Mouse (Mus musculus) forebrain, embryonic 11.5 days (tissue): ENCODE results near the gene 6430571L13Rik. TPM values are rescaled to one million over a fixed set of nuclear protein-coding genes. Genes with fewer than 3 reads are reported as not detected.

Source experiments
- ATAC-seq: fragments of 200-750 bp; cut with Nextera tagmentation; replicated peaks from 2 replicates; pipeline ENCODE4 v1.8.0; 2017; ENCODE audit warnings: moderate TSS enrichment; ENCODE audit not compliant: low FRiP score
- DNase-seq: peaks from one replicate; pipeline ENCODE4 v3.0.0-alpha.2; 2017; ENCODE audit warnings: low spot score
- H3K27ac ChIP-seq: fragments of 300-500 bp; sonication (generic); 2 replicates; pipeline ENCODE4 v1.5.1; 2014; ENCODE audit warnings: low read depth, low read length
- H3K27me3 ChIP-seq: fragments of 300-500 bp; sonication (generic); 2 replicates; pipeline ENCODE4 v1.6.1; 2014; ENCODE audit warnings: mild to moderate bottlenecking, low read length, mixed read lengths; ENCODE audit not compliant: control insufficient read depth, insufficient read depth
- H3K36me3 ChIP-seq: fragments of 300-500 bp; sonication (generic); 2 replicates; pipeline ENCODE4 v1.6.1; 2014; ENCODE audit warnings: mild to moderate bottlenecking, low read length, moderate library complexity, mixed read lengths; ENCODE audit not compliant: control insufficient read depth, insufficient read depth
- H3K4me1 ChIP-seq: fragments of 300-500 bp; sonication (generic); replicated peaks from 2 replicates; pipeline ENCODE4 v1.6.1; 2014; ENCODE audit warnings: low read length, mixed read lengths; ENCODE audit not compliant: control insufficient read depth, insufficient read depth
- H3K4me2 ChIP-seq: fragments of 300-500 bp; sonication (generic); 2 replicates; pipeline ENCODE4 v1.6.1; 2014; ENCODE audit warnings: low read depth, mild to moderate bottlenecking, low read length, moderate library complexity, mixed read lengths; ENCODE audit not compliant: severe bottlenecking
- H3K4me3 ChIP-seq: fragments of 300-500 bp; sonication (generic); 2 replicates; pipeline ENCODE4 v1.5.1; 2014; ENCODE audit warnings: low read depth, low read length
- H3K9ac ChIP-seq: fragments of 300-500 bp; sonication (generic); 2 replicates; pipeline ENCODE4 v1.6.1; 2014; ENCODE audit warnings: low read length
- H3K9me3 ChIP-seq: fragments of 300-500 bp; sonication (generic); 2 replicates; pipeline ENCODE4 v1.6.1; 2016; ENCODE audit warnings: low read length, mixed read lengths; ENCODE audit not compliant: control insufficient read depth
- WGBS: fragments of 180-500 bp; shearing (Covaris S2); extraction: QIAGEN DNeasy Blood & Tissue Kit; methylation state at CpG from one replicate; pipeline ENCODE4 v1.1.7; 2014; 5-methylcytosine and 5-hydroxymethylcytosine counted together
- polyA plus RNA-seq: library from polyadenylated mRNA; unstranded; fragments of >200 nt; fragmentation: Nextera tagmentation; extraction: Ambion mirVana; gene quantifications from 2 replicates; pipeline ENCODE4 v1.2.1, GENCODE M21; 2014

6430571L13Rik gene
- polyA plus RNA-seq, 1 experiment from 2014 or later, result 1.3 TPM

DNA sequence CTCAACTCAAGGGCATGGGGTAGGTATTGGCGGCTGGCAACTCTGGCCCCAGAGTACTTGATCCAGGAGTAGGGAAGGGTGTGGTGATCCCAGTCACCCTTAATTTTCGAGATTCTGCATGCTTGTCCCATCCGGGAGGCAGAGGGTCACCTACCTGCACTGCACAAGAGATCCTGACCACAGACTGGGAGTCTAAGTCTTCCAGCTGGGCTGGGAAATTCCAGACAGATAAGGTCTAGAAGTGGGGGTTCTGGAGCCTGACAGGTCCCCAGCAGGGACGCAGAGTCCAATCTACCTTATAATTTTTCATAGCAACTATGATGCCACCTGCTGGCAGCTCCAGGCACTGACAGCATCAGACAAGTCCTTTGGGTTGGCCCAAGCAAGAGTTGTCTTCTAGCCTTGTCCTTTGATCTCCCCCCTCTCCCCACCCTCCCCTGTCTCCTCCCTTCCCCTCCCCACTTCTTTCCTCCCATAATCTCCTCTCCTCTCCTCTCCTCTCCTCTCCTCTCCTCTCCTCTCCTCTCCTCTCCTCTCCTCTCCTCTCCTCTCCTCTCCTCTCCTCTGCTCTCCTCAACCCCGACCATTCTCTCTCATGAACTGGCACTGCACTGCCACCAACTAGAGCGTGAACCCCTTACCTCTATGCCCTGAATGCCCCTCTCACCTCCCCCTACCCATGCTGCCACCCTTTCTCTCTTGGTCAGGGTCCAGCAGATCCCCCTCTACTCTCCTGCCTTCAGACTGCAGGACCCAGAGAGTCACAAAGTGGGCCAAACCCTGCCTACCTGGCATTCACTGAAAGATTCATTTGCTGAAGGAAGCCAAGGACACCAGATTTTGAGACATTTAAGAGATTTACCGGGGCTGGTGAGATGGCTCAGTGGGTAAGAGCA, 15.7 kb downstream of the 6430571L13Rik start:
- Histone ChIP-seq H3K4me1 (peaks cover 4% of the 10 kb centered on the region; the same call in 1 of the 2 replicates), H3K4me3 (no peak overlapping the region), H3K36me3 (no peaks in the 10 kb centered on the region), H3K9me3 (no peaks in the 10 kb centered on the region), H3K27ac (no peak overlapping the region), H3K27me3 (no peaks in the 10 kb centered on the region), H3K9ac (no peak overlapping the region), H3K4me2 (no peak overlapping the region)
- DNase-seq (peak; percentile 76), ATAC-seq (peak; percentile 39; the same call in 1 of the 2 replicates)
- 48% methylated on average over 7 of the region's 7 CpGs for WGBS

DNA sequence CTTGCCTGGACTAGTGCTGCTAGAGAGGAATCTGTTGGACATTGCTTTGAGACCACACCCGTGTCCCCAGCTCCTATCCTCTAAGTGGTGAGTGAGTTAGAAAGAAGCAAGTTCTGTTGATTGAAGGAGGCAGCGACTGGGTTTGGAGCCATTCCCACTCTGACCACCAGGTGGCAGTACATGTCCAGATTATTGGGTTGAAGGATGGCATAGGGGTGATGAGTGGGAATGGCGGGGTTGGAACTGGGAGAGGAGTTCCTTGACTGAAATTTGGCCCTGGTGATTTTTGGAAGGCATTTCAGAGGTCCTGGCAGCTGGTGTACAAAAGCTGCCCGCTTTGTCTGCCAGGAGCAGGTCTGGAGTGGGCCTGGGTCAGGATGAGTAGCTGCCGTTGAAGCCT, 17.2 kb downstream of the 6430571L13Rik start:
- H3K9ac ChIP-seq, result no peak overlapping the region
- peaks cover 5% of the 10 kb centered on the region; the same call in 1 of the 2 replicates for H3K4me1 ChIP-seq
- no peaks in the 10 kb centered on the region for H3K27me3 ChIP-seq
- DNase-seq, result peak; percentile 91
- WGBS, result 20% methylated on average over 5 of the region's 5 CpGs
- H3K27ac ChIP-seq, result no peak overlapping the region
- no peak overlapping the region for H3K4me3 ChIP-seq
- no peaks in the 10 kb centered on the region for H3K36me3 ChIP-seq
- no peak overlapping the region for H3K4me2 ChIP-seq
- H3K9me3 ChIP-seq, result no peaks in the 10 kb centered on the region
- ATAC-seq, result peak; percentile 55

DNA sequence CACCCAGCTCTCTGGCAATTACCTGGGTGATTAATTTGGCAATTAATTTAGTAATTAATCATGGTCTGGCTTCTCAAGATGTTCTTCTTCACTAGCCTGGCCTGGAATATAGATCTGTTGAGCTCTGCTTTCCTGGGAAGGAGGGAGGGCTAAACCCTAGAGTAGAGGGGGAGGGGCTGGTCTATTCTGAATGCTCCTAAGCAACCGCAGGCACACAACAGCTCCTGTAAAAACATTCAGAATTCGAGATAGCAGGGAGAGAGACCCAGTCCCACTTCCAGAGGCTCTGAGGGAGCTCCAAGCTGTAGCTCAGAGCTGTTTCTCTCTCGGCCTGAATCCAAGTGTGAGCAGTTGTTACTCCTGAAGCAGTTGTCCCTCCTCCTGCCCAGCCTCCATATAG, 20.6 kb downstream of the 6430571L13Rik start:
- no peak for DNase-seq
- H3K4me3 ChIP-seq, result no peak overlapping the region
- no peak for ATAC-seq
- no peak overlapping the region for H3K9ac ChIP-seq
- H3K4me2 ChIP-seq, result no peak overlapping the region
- no peaks in the 10 kb centered on the region for H3K27me3 ChIP-seq
- WGBS, result 25% methylated on average over 3 of the region's 3 CpGs
- no peak overlapping the region for H3K27ac ChIP-seq
- H3K9me3 ChIP-seq, result no peaks in the 10 kb centered on the region
- H3K36me3 ChIP-seq, result no peaks in the 10 kb centered on the region
- H3K4me1 ChIP-seq, result peaks cover 5% of the 10 kb centered on the region; the same call in 1 of the 2 replicates

DNA sequence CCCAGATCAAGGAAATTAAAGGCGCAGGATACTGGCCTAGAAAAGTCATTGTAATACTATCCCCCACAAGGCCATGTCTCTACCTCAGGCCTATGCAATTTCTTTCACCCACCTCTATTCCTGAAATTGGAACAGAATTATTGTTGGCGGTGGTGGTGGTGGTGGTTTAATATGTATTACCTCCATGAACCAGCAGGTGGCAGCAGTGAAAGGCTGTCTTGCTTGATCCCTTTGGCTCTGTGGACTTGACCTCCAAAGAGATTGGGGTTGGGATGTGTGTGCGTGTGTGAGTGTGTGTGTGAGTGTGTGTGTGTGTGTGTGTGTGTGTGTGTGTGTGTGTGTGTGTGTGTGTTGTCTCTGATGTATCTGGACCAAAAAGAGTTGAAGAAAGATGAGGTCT, 26.2 kb downstream of the 6430571L13Rik start:
- no peaks in the 10 kb centered on the region for H3K27me3 ChIP-seq
- no peak for ATAC-seq

DNA sequence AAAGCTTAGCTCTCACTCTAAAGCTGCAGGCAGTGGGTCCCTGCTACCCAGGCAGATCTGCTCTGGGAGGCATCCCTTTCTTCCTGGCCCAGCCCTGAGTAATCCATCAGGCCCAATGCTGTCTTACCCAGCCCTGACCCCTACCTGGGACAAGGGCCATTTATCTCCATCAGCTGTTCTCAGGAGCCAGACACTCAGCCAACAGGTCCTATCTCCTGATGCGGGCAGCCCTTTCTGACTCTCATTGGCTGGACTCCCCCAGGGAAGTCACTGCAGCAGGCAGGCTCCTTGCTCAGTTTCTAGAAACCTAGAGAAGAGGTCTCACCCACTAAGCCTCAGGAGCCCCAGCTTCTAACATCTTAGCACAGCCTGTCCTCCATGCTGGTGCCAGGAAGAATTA, 27.9 kb downstream of the 6430571L13Rik start:
- Histone ChIP-seq H3K4me2 (no peak overlapping the region), H3K27me3 (no peaks in the 10 kb centered on the region), H3K36me3 (no peaks in the 10 kb centered on the region), H3K9me3 (no peaks in the 10 kb centered on the region), H3K9ac (no peak overlapping the region), H3K4me1 (no peaks in the 10 kb centered on the region), H3K4me3 (no peak overlapping the region), H3K27ac (no peak overlapping the region)
- DNase-seq (no peak), ATAC-seq (no peak)
- 85% methylated on average over 1 of the region's 1 CpGs for WGBS

More for the DNA sequence above, 26.2 kb downstream of the 6430571L13Rik start:
- H3K27ac ChIP-seq, result no peak overlapping the region
- H3K36me3 ChIP-seq, result no peaks in the 10 kb centered on the region
- 19% methylated on average over 3 of the region's 3 CpGs for WGBS
- no peak overlapping the region for H3K4me2 ChIP-seq
- DNase-seq, result peak; percentile 78
- H3K9me3 ChIP-seq, result no peaks in the 10 kb centered on the region
- H3K9ac ChIP-seq, result no peak overlapping the region
- H3K4me1 ChIP-seq, result no peaks in the 10 kb centered on the region
- H3K4me3 ChIP-seq, result no peak overlapping the region

DNA sequence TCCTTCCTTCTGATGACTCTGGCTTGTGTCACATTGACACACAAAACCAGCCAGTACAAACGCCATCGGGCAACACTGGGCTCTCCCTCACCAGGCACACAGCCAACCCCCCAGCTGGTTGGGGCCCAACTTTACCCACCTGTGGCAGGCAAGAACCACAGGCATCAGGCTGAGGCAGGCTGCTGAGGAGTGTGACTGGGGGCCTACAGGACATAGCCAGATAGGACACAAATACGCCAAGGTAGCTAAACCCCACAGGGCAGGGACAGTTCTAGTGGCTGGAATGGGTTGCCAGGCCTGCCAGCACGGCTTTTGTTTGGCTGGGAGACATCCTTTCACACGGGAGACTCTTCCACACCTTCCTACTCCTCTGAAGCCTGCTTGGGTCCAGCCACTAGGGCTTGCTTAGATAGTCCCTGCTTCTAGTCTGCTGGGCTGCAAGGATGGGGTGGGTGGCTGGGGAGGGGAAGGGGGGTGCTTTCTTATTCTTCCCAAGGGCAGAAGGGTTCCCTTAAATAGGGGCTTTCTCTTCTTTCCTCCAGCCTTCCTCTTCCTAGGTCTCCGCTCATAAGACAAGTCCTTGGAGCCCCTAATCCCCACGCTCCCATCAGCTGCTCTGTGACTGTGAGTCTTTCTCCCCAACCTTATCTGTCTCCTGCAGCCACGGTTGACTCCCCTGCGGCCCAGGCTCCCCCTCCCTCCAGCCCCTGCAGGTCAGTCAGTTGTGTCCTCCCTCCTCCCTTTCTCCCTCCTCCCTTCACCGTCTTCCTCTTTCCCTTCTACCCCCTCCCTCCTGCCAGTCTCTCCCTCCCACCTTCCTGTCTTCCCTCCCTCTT, 29.1 kb downstream of the 6430571L13Rik start:
- Histone ChIP-seq H3K9ac (no peak overlapping the region), H3K9me3 (no peaks in the 10 kb centered on the region), H3K36me3 (no peaks in the 10 kb centered on the region), H3K27ac (no peak overlapping the region), H3K27me3 (no peaks in the 10 kb centered on the region), H3K4me2 (no peak overlapping the region), H3K4me3 (no peak overlapping the region), H3K4me1 (no peaks in the 10 kb centered on the region)
- DNase-seq (no peak), ATAC-seq (no peak; the same call in 1 of the 2 replicates)
- WGBS, result 37% methylated on average over 10 of the region's 10 CpGs

DNA sequence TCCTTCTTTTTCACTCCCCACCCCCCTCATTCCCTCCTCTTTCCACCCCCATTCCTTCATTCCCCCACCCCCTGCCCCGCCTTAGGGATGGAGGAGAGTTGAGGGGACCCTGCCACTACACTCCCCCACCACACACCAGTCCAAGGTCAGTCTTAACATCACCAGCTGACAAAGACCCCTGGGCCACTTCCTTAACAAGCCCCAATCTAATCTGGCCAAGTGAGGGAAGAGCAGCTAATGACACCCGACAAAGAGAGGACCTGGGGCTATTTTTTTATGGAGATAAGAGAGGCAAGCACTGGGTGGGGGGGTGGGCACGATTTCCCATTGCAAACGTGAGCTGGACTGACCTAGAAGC, 29.7 kb downstream of the 6430571L13Rik start:
- WGBS, result 22% methylated on average over 4 of the region's 4 CpGs
- Histone ChIP-seq H3K9ac (no peak overlapping the region), H3K4me3 (no peak overlapping the region), H3K27me3 (no peaks in the 10 kb centered on the region), H3K9me3 (no peaks in the 10 kb centered on the region), H3K36me3 (no peaks in the 10 kb centered on the region), H3K4me2 (no peak overlapping the region), H3K4me1 (no peaks in the 10 kb centered on the region), H3K27ac (no peak overlapping the region)
- ATAC-seq, result no peak
- no peak for DNase-seq

DNA sequence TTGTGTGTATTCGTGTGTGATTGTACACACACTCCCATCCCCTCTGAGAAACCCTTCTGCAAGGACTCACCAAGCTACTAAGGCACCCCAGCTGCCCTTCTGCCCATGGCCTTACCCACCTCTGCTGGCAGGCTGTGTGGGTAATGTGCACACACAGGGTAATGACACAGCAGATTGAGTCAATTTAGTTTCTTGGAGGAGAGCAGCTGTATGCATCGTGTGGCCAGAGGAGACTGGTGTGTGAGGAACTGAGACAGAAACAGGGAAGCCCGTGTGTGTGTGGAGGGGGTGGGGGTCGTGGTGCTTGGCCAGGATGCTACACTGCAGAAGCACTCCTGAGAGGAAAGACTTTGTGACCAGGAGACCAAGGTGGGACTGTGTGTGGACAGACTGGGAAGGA, 32.0 kb downstream of the 6430571L13Rik start:
- Histone ChIP-seq H3K4me3 (no peak overlapping the region), H3K9ac (no peak overlapping the region)

More for the DNA sequence above, 32.0 kb downstream of the 6430571L13Rik start:
- ATAC-seq, result no peak
- no peak overlapping the region for H3K4me2 ChIP-seq
- H3K9me3 ChIP-seq, result no peaks in the 10 kb centered on the region
- H3K4me1 ChIP-seq, result no peaks in the 10 kb centered on the region
- no peak for DNase-seq
- H3K36me3 ChIP-seq, result no peaks in the 10 kb centered on the region
- WGBS, result 60% methylated on average over 4 of the region's 4 CpGs
- H3K27ac ChIP-seq, result no peak overlapping the region
- peaks cover 6% of the 10 kb centered on the region for H3K27me3 ChIP-seq
